Mouse (Mus musculus) forebrain, embryonic 13.5 days (tissue): ENCODE results near the gene Lats2. TPM values are rescaled to one million over a fixed set of nuclear protein-coding genes. Genes with fewer than 3 reads are reported as not detected.
"Not testable (repeated sequence)": the region's sequence is repeated elsewhere in the genome, so short reads cannot be mapped to it uniquely, and the experiment has no call there.

Source experiments
- ATAC-seq: fragments of 200-750 bp; cut with Nextera tagmentation; 2 replicates; pipeline ENCODE4 v1.8.0; 2017
- H3K27ac ChIP-seq: fragments of 300-500 bp; sonication (generic); 2 replicates; pipeline ENCODE4 v1.5.1; 2015; ENCODE audit warnings: inconsistent platforms, mild to moderate bottlenecking, moderate library complexity
- H3K27me3 ChIP-seq: fragments of 300-500 bp; sonication (generic); 2 replicates; pipeline ENCODE4 v1.6.1; 2015; ENCODE audit warnings: mild to moderate bottlenecking, inconsistent platforms
- H3K36me3 ChIP-seq: fragments of 300-500 bp; sonication (generic); 2 replicates; pipeline ENCODE4 v1.6.1; 2015; ENCODE audit warnings: mild to moderate bottlenecking, inconsistent platforms; ENCODE audit not compliant: poor library complexity, severe bottlenecking
- H3K4me1 ChIP-seq: fragments of 300-500 bp; sonication (generic); 2 replicates; pipeline ENCODE4 v1.6.1; 2015; ENCODE audit warnings: inconsistent platforms
- H3K4me2 ChIP-seq: fragments of 300-500 bp; sonication (generic); 2 replicates; pipeline ENCODE4 v1.6.1; 2015; ENCODE audit warnings: inconsistent platforms, mild to moderate bottlenecking, moderate library complexity
- H3K4me3 ChIP-seq: fragments of 300-500 bp; sonication (generic); 2 replicates; pipeline ENCODE4 v1.5.1; 2015; ENCODE audit warnings: mild to moderate bottlenecking, inconsistent platforms
- H3K9ac ChIP-seq: fragments of 300-500 bp; sonication (generic); 2 replicates; pipeline ENCODE4 v1.6.1; 2015; ENCODE audit warnings: mild to moderate bottlenecking, inconsistent platforms
- H3K9me3 ChIP-seq: fragments of 300-500 bp; sonication (generic); replicated peaks from 2 replicates; pipeline ENCODE4 v1.6.1; 2016; ENCODE audit warnings: inconsistent platforms
- WGBS: fragments of 180-500 bp; shearing (Covaris S2); methylation state at CpG from one replicate; pipeline ENCODE4 v1.1.7; 2015; 5-methylcytosine and 5-hydroxymethylcytosine counted together
- microRNA-seq: library from miRNA; unstranded; fragments of <30 nt; microRNA quantifications from one replicate; pipeline ENCODE4, GENCODE M21; 2016
- polyA plus RNA-seq: library from polyadenylated mRNA; unstranded; fragments of >200 nt; fragmentation: Nextera tagmentation; extraction: Ambion mirVana; gene quantifications from 2 replicates; pipeline ENCODE4 v1.2.1, GENCODE M21; 2015

Lats2 gene
- polyA plus RNA-seq, 1 experiment from 2014 or later = 8.3 TPM

DNA sequence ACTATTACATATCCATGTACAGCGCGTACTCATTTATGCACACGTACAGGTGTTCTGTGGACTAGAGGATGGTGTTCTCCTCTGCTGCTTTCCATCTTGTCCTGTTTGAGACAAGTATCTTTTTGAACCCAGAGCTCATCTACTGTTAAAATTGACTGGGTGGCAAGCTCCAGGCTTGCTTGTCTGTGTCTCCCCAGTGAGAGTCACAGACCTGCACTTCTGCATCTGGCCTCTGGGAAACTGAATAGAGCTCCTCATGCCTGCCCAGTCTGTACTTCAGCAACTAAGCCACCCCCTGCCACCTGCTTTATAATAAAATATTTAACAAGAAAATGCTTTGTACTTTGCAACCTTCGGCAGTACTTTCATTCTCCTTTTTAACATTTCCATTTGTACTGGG is 99.9 kb downstream of the Lats2 start:
- no peak for ATAC-seq
- Histone ChIP-seq H3K4me3 (no peak overlapping the region), H3K27ac (no peak overlapping the region), H3K4me1 (peaks cover 4% of the 10 kb centered on the region; the same call in 1 of the 2 replicates), H3K9me3 (0 out of 2 replicates have a peak, but pooled peaks cover 5% of the 10 kb centered on the region), H3K27me3 (no peaks in the 10 kb centered on the region), H3K9ac (no peak overlapping the region), H3K36me3 (no peaks in the 10 kb centered on the region; the same call in 1 of the 2 replicates), H3K4me2 (no peak overlapping the region)
- 95% methylated on average over 4 of the region's 4 CpGs for whole genome bisulfite sequencing

DNA sequence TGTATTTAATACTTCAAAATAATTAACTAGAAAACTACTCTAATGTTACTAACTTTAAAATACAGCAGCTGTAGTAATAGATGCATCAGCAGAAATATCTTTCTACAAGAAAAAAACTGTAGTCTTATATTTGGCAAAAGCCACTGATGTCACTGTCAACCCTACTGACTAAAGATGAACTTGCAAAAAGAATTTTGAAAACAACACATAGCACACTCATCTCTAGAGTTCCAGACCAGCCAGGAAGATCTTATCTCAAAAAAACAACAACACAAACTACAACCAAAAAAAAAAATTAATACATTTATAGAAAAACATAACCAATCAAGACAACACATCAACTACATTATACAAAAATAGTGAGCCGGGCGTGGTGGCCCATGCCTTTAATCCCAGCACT is 100.7 kb downstream of the Lats2 start:
- Histone ChIP-seq H3K9ac (no peak overlapping the region), H3K36me3 (no peaks in the 10 kb centered on the region; the same call in 1 of the 2 replicates), H3K4me2 (no peak overlapping the region), H3K27ac (no peak overlapping the region), H3K4me3 (no peak overlapping the region), H3K27me3 (no peaks in the 10 kb centered on the region), H3K4me1 (no peaks in the 10 kb centered on the region), H3K9me3 (0 out of 2 replicates have a peak, but pooled peaks cover 5% of the 10 kb centered on the region)
- no peak for ATAC-seq
- 100% methylated on average over 2 of the region's 2 CpGs for WGBS

DNA sequence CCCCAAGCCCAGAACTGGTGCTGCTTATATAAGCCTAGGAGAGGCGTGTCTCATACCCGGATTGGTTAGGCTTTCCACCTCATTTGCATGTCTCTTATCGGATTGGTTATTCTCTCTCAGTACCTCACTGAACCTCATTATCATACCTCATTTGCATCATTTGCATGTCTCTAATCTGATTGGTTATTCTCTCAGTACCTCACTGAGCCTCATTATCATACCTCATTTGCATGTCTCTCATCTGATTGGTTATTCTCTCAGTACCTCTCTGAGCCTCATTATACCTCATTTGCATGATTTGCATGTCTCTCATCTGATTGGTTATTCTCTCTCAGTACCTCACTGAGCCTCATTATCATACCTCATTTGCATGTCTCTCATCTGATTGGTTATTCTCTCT is 101.7 kb downstream of the Lats2 start:
- H3K9me3 ChIP-seq, H3K4me3 ChIP-seq, H3K27me3 ChIP-seq, H3K4me1 ChIP-seq, ATAC-seq, H3K27ac ChIP-seq, H3K9ac ChIP-seq, H3K4me2 ChIP-seq, H3K36me3 ChIP-seq: not testable (repeated sequence)
- 95% methylated on average over 3 of the region's 3 CpGs for WGBS

DNA sequence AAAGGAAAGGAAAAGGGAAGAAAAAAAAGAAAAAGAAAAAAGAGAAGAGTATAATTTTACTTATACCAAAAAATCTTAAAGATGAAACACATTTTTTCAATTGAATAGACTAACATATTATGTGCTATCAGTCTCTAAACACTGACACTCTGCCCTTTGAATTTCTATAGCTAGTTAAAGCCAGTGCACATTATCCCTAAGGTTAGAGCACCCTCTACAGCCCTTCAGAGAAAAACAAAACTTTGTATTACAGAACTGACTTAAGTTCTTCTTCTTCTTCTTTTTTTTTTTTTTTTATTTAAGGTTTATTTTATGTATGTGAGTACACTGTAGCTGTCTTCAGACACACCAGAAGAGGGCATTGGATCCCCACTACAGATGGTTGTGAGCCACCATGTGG is 108.7 kb downstream of the Lats2 start:
- no peak for ATAC-seq
- Histone ChIP-seq H3K4me3 (no peak overlapping the region), H3K9ac (no peak overlapping the region)

DNA sequence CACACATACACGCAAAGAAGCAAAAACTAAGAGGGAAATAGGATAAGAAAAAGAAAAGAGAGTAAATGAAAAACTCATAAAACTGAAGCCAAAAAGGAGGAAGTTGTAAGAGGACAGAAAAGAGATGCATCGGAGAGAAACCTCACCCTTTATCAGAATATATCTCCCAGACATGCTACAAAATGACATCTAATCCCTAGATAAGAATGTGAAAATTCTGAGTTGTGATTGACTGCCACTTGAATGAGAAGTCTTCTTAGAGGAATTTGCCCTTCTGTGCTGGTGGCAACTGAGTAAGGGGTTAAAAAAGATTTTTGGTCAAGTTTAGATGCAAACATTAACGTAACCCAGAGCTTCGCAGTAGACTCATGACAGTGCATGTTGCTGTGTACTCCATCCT is 112.0 kb downstream of the Lats2 start:
- no peaks in the 10 kb centered on the region for H3K4me1 ChIP-seq
- H3K4me3 ChIP-seq = no peak overlapping the region
- H3K4me2 ChIP-seq = no peak overlapping the region
- H3K27me3 ChIP-seq = no peaks in the 10 kb centered on the region
- ATAC-seq = no peak
- H3K9ac ChIP-seq = no peak overlapping the region
- H3K9me3 ChIP-seq = no peaks in the 10 kb centered on the region
- H3K27ac ChIP-seq = no peak overlapping the region
- H3K36me3 ChIP-seq = 0 out of 2 replicates have a peak, but pooled peaks cover 7% of the 10 kb centered on the region
- 92% methylated on average over 4 of the region's 4 CpGs for WGBS

More for the DNA sequence above, 108.7 kb downstream of the Lats2 start:
- no peak overlapping the region for H3K27ac ChIP-seq
- H3K36me3 ChIP-seq = no peaks in the 10 kb centered on the region
- no peaks in the 10 kb centered on the region for H3K27me3 ChIP-seq
- no peaks in the 10 kb centered on the region for H3K9me3 ChIP-seq
- no peak overlapping the region for H3K4me2 ChIP-seq
- H3K4me1 ChIP-seq = no peaks in the 10 kb centered on the region

Small RNAs within 50 kb of the gene (microRNA-seq; reads per million reads assigned to microRNA genes)
- gene Mir3077 = not detected

Other genes with a start within 250 kb of the Lats2 start
- gene Il17d, start 233.6 kb downstream of the Lats2 start, polyA plus RNA-seq = 1.7 and 2.7 TPM in 2 replicates
- 98.6 and 104 TPM in 2 replicates for gene Eef1akmt1, start 186.8 kb downstream of the Lats2 start, polyA plus RNA-seq
- 19.3 and 21.8 TPM in 2 replicates for gene Xpo4, start 93.0 kb downstream of the Lats2 start, polyA plus RNA-seq
- gene Gm49361, start 12.3 kb downstream of the Lats2 start, polyA plus RNA-seq = not detected in 2 replicates
- gene Sap18, start 39.8 kb upstream of the Lats2 start, polyA plus RNA-seq = 24.1 and 24.5 TPM in 2 replicates
- gene Ska3, start 67.8 kb upstream of the Lats2 start, polyA plus RNA-seq = 34.8 and 37.6 TPM in 2 replicates
- gene Mrpl57, start 67.8 kb upstream of the Lats2 start, polyA plus RNA-seq = 151 and 152 TPM in 2 replicates
- 54.2 and 55.1 TPM in 2 replicates for gene Zdhhc20, start 131.9 kb upstream of the Lats2 start, polyA plus RNA-seq
- gene Micu2, start 240.9 kb upstream of the Lats2 start, polyA plus RNA-seq = 64.2 and 69.1 TPM in 2 replicates